In genomic region chr11:72795455-72796295, GRCm38 (mm10) we compare ENCODE assay signal across 8 mouse cellular contexts. TPM values are rescaled to one million over a fixed set of nuclear protein-coding genes. Genes with fewer than 3 reads are reported as not detected.
DNase-seq lines count a peak whose midpoint lies in the region; ATAC-seq lines count a peak whose summit lies in the region.

Gene Cyb5d2 (minus strand): TSS chr11:72796142.
Gene Zzef1 (plus strand): TSS chr11:72796226.

- H3K27me3 ChIP-seq in forebrain, embryonic 14.5 days (replicated peaks; ENCODE audit: control insufficient read depth, insufficient read depth, low read length) = no peaks in the 10 kb centered on the region
- no peaks in the 10 kb centered on the region for H3K27me3 ChIP-seq in neural tube, embryonic 15.5 days (replicated peaks)

- ATAC-seq in forebrain, embryonic 14.5 days = peak; percentile 95
- peak; percentile 96 for ATAC-seq in neural tube, embryonic 15.5 days (ENCODE audit: low FRiP score)

- WGBS in forebrain, embryonic 14.5 days = under 1% methylated on average over 68 of the region's 69 CpGs
- under 1% methylated on average over 69 of the region's 69 CpGs for WGBS in neural tube, embryonic 15.5 days

- peak within 1 kb of the TSS; percentile 89 for H3K4me3 ChIP-seq in forebrain, embryonic 14.5 days (ENCODE audit: low read depth, low read length)
- H3K4me3 ChIP-seq in neural tube, embryonic 15.5 days (replicated peaks) = peak within 1 kb of the TSS; percentile 93

- peaks cover 9% of the 10 kb centered on the region for H3K4me1 ChIP-seq in forebrain, embryonic 14.5 days (ENCODE audit: control insufficient read depth, insufficient read depth, low read length)
- peaks cover 30% of the 10 kb centered on the region for H3K4me1 ChIP-seq in neural tube, embryonic 15.5 days

- peak; percentile 98 for DNase-seq in ES-CJ7 (ENCODE audit: low read depth, low spot score)
- peak; percentile 91 for DNase-seq in cerebellum, adult 11 months
- peak; percentile 99 for DNase-seq in forebrain, embryonic 14.5 days (ENCODE audit: low spot score)
- peak; percentile 92 to 93 for DNase-seq in heart, postnatal 14 days
- DNase-seq in layer of hippocampus, adult 11-12 months (ENCODE audit: low spot score) = peak; percentile 96
- peak; percentile 97 to 98 for DNase-seq in lung, adult 18-20 months
- peak; percentile 97 for DNase-seq in testis, postnatal 14 days (ENCODE audit: low spot score)

- peak within 1 kb of the TSS; percentile 87 for H3K27ac ChIP-seq in forebrain, embryonic 14.5 days (ENCODE audit: low read depth, low read length)
- H3K27ac ChIP-seq in neural tube, embryonic 15.5 days (replicated peaks) = peak within 1 kb of the TSS; percentile 95

- peak within 1 kb of the TSS; percentile 89 for H3K9ac ChIP-seq in forebrain, embryonic 14.5 days (ENCODE audit: low read length)
- peak within 1 kb of the TSS; percentile 93 for H3K9ac ChIP-seq in neural tube, embryonic 15.5 days (replicated peaks)

- intact Hi-C loops in heart, postnatal 14 days (cut with DNase I) = no loop called here

- peak within 1 kb of the TSS; percentile 87 for H3K4me2 ChIP-seq in forebrain, embryonic 14.5 days (ENCODE audit: low read length)
- H3K4me2 ChIP-seq in neural tube, embryonic 15.5 days = peak within 1 kb of the TSS; percentile 88

- H3K36me3 ChIP-seq in forebrain, embryonic 14.5 days (ENCODE audit: control insufficient read depth, insufficient read depth, low read length) = no peaks in the 10 kb centered on the region
- 0 out of 2 replicates have a peak, but pooled peaks cover 6% of the 10 kb centered on the region for H3K36me3 ChIP-seq in neural tube, embryonic 15.5 days

- H3K9me3 ChIP-seq in forebrain, embryonic 14.5 days (replicated peaks; ENCODE audit: control insufficient read depth, low read length) = no peaks in the 10 kb centered on the region
- H3K9me3 ChIP-seq in neural tube, embryonic 15.5 days (replicated peaks) = no peaks in the 10 kb centered on the region

RNA-seq across cellular contexts. Expression of gene Cyb5d2, which starts in this region (rescaled TPM):
- 4.4 and 4.5 TPM in 2 replicates for polyA plus RNA-seq in forebrain, embryonic 14.5 days (2014; fragmentation: Nextera tagmentation; extraction: Ambion mirVana)
- 10 to 100 TPM; 11.4 to 11.6 TPM for total RNA-seq in heart, postnatal 14 days (2021)
- 8.4 and 9.0 TPM in 2 replicates for polyA plus RNA-seq in neural tube, embryonic 15.5 days (2015; fragmentation: Nextera tagmentation; extraction: Ambion mirVana)

RNA-seq across cellular contexts. Expression of gene Zzef1, which starts in this region (rescaled TPM):
- 9.9 and 12.9 TPM in 2 replicates for polyA plus RNA-seq in forebrain, embryonic 14.5 days (2014; fragmentation: Nextera tagmentation; extraction: Ambion mirVana)
- total RNA-seq in heart, postnatal 14 days (2021) = 10 to 100 TPM; 24.4 to 29.0 TPM
- 12.7 and 12.8 TPM in 2 replicates for polyA plus RNA-seq in neural tube, embryonic 15.5 days (2015; fragmentation: Nextera tagmentation; extraction: Ambion mirVana)

Comparison
In these comparisons a context has a peak if more than half of its experiments do, and no peak if none do; other contexts are left out.
1. Peak in every context shown above with its lines: DNase-seq, ATAC-seq, H3K4me3 ChIP-seq and H3K27ac ChIP-seq.